Mouse (Mus musculus) heart, adult 2 months (tissue): ENCODE measurements at regions not wholly inside any gene's neighbourhood (a gene's known extent, or its start where the extent isn't known, plus 50 kb on each side); places are given as distances from the start of the nearest gene placed in this dataset.

ENCODE experiments used
- DNase-seq, 2 experiments: peaks; one replicate each; pipeline ENCODE4 v3.0.0; 2021
- H3K27ac ChIP-seq: fragments of 200-600 bp; 2 replicates; pipeline ENCODE4 v1.8.1; 2022
- H3K27me3 ChIP-seq: fragments of 200-500 bp; 2 replicates; pipeline ENCODE4 v1.6.1; 2012; ENCODE audit warnings: mild to moderate bottlenecking, low read length, inconsistent platforms, mixed read lengths; ENCODE audit not compliant: control insufficient read depth, insufficient read depth
- H3K36me3 ChIP-seq: fragments of 200-500 bp; 2 replicates; pipeline ENCODE4 v1.6.1; 2012; ENCODE audit warnings: low read length, inconsistent platforms; ENCODE audit not compliant: control insufficient read depth, insufficient read depth
- H3K4me1 ChIP-seq: fragments of 200-500 bp; 2 replicates; pipeline ENCODE4 v1.6.1; 2011; ENCODE audit warnings: low read length; ENCODE audit not compliant: control insufficient read depth, insufficient read depth
- H3K4me3 ChIP-seq: fragments of 200-600 bp; 2 replicates; pipeline ENCODE4 v1.8.1; 2022
- H3K79me2 ChIP-seq: fragments of 200-500 bp; replicated peaks from 2 replicates; pipeline ENCODE4 v1.6.1; 2012; ENCODE audit warnings: mild to moderate bottlenecking, inconsistent platforms, low read length, moderate library complexity, mixed read lengths; ENCODE audit not compliant: control insufficient read depth, insufficient read depth
- H3K9ac ChIP-seq: fragments of 200-500 bp; 2 replicates; pipeline ENCODE4 v1.6.1; 2012; ENCODE audit warnings: low read depth, mild to moderate bottlenecking, control low read depth, inconsistent platforms, low read length, mixed read lengths
- CTCF ChIP-seq: fragments of 200-600 bp; IDR thresholded peaks from 2 replicates; pipeline ENCODE4 v1.8.1; 2022; ENCODE audit warnings: antibody characterized with exemption, mild to moderate bottlenecking, moderate library complexity
- EP300 ChIP-seq: fragments of 200-500 bp; IDR thresholded peaks from 2 replicates; pipeline ENCODE4 v1.6.1; 2011; ENCODE audit warnings: low read depth, low read length, control low read depth; ENCODE audit not compliant: insufficient read depth
- POLR2A ChIP-seq: fragments of 200-500 bp; IDR thresholded peaks from 2 replicates; pipeline ENCODE4 v1.6.1; 2011; ENCODE audit warnings: mild to moderate bottlenecking, low read depth, low read length, control low read depth; ENCODE audit not compliant: insufficient read depth
- WGBS: fragments of 180-500 bp; shearing (Covaris S2); methylation state at CpG from one replicate; pipeline ENCODE4 v1.1.7; 2018; 5-methylcytosine and 5-hydroxymethylcytosine counted together
- intact Hi-C: fragments of 180-260 bp; cut with DNase I; formaldehyde crosslinking; loops from one replicate; pipeline ENCODE4 v1.15.1; 2025

DNA sequence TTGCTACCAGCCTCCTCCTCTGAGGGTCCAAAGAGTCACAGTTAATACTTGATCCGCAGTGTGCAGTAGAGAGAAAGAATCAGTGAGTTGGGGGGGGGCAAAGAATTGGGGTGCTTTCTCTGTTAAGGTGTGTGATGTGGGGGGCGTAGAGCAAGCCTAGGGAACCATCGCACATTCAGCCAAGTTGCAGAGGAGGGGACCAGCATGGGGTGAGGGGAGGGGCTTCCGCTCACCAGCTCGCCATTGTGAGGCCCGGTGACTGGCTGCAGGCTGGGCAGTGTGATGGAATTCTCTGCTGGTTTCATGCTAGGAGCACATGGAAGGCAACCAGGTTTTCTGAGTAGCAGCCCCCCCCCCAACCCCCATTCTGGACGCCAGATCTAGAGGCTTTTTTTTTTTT is 216.2 kb downstream of the Vrk1 start:
- Histone ChIP-seq H3K4me3 (no peak overlapping the region), H3K27ac (no peak overlapping the region), H3K36me3 (no peaks in the 10 kb centered on the region), H3K27me3 (no peaks in the 10 kb centered on the region), H3K79me2 (no peaks in the 10 kb centered on the region), H3K4me1 (no peaks in the 10 kb centered on the region), H3K9ac (no peak overlapping the region)
- no peak for DNase-seq
- 47% methylated on average over 7 of the region's 7 CpGs for WGBS
- no peak for TF ChIP-seq CTCF
- TF ChIP-seq EP300, result no peak
- TF ChIP-seq POLR2A, result no peak
- intact Hi-C loops, result no loop called here

DNA sequence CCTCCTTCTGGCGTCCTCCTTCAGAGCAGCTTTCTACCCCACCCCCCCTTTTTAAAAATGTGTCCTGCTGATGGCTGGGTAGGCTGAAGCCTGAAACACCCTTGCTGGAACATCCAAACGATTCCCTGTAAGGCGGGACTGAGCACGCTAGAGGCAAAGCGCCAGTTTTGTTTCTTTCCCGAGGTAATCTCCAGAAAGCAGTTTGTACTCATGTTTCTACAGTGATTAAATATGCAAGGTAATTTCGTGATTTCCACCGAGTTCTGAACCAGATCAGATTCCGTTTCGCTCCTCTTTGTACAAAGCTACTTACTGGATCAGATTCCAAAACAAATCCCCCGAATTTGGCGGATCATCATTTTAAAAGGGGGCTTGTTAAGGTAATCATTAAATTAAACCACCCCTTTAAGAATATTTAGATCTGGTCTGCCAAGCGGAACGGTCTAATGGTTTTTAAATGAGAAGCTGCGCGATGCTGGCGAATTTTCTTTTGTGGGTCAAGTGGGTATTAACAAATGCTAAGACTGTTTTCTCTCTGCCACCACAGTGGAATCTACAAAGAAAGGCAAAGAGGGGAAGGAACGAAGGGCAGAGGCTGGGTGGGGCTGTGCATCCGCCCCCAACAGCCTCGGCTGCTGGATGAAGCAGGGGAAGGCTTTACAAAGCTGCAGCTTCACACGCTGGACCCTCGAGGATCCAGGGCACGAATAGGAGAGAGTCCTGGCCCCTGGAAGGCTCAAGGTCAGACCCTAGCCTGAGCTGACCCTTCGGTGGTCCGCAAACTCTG is 216.9 kb downstream of the Vrk1 start:
- Histone ChIP-seq H3K4me1 (no peaks in the 10 kb centered on the region), H3K27ac (no peak overlapping the region), H3K27me3 (no peaks in the 10 kb centered on the region), H3K79me2 (no peaks in the 10 kb centered on the region), H3K36me3 (no peaks in the 10 kb centered on the region), H3K4me3 (no peak overlapping the region), H3K9ac (no peak overlapping the region)
- 34% methylated on average over 25 of the region's 25 CpGs for WGBS
- TF ChIP-seq CTCF (no peak), EP300 (no peak), POLR2A (no peak)
- intact Hi-C loops, result no loop called here
- no peak for DNase-seq

DNA sequence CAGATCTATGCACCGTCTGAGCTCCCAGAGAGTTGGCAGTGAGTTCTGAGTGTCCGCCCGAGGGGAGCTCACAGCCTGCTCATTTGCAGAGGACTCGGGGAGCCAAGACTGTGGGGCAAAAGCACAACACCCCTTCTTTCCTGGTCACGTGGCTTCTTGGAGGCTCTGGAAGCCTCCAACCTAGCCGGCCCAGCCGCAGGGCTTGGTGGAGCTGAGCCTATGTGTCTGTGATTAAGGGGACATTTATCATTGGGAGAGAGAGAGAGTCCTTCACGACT is 217.5 kb downstream of the Vrk1 start:
- Histone ChIP-seq H3K36me3 (no peaks in the 10 kb centered on the region), H3K4me3 (no peak overlapping the region), H3K27me3 (no peaks in the 10 kb centered on the region), H3K9ac (no peak overlapping the region), H3K27ac (no peak overlapping the region), H3K79me2 (no peaks in the 10 kb centered on the region), H3K4me1 (no peaks in the 10 kb centered on the region)
- intact Hi-C loops, result no loop called here
- WGBS, result 36% methylated on average over 8 of the region's 8 CpGs
- DNase-seq, result no peak
- TF ChIP-seq CTCF (no peak), EP300 (no peak), POLR2A (no peak)

DNA sequence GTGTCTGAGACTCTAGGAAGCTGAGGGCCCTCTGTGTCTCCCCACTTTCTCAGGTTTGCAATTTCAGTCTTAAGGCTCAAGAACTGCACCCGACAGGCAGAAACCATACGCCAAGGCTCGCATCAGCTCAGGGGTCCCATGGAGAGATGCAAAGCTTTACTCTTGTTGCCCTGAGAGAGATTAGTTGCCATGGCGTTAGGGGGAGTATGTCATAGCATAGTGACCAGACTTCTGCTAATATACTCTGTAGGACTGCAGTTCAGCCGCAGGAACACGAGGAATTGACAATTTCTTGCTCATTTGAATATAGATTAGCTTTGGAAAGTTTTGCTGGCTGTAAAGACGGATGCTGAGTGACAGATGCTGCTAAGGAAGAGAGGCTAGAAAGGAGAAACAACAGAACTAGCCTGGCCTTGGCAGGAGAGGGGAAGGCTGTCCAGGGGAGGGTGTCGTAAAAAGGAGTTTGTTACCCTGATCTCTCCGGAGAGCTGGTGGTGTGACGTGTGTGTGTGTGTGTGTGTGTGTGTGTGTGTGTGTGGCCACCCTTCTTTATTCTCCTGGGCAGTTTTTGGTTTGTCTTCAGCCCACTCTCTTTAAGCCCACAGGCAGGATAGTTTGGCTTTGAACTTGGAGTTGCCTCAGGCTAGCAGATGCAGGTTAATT is 235.3 kb downstream of the Vrk1 start:
- H3K9ac ChIP-seq, result no peak overlapping the region
- H3K4me1 ChIP-seq, result no peaks in the 10 kb centered on the region
- no peak for DNase-seq
- no peaks in the 10 kb centered on the region for H3K79me2 ChIP-seq
- no peaks in the 10 kb centered on the region for H3K27me3 ChIP-seq
- no peak overlapping the region for H3K27ac ChIP-seq
- no peak for TF ChIP-seq CTCF
- no peaks in the 10 kb centered on the region for H3K36me3 ChIP-seq
- H3K4me3 ChIP-seq, result no peak overlapping the region
- 67% methylated on average over 10 of the region's 10 CpGs for WGBS
- intact Hi-C loops, result no loop called here

DNA sequence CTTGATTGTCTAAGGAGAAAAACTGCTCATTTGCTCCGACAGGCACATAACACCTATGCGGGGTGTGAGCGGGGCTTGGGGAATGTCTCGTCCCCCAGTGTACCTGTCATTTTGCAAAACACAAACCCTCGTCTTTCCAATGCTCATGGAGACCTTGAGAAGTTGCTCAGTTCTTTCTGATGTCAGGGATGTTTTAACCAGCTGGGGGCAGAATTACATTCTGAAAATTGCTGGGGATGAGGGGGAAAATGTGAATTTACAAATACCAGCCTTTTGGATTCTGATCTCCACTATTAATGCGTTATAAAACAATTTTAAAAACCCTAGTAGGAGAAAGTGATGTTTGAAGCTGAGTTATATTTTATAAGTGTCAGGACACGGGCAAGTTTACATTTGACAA is 263.6 kb downstream of the Vrk1 start:
- intact Hi-C loops, result no loop called here
- WGBS, result 73% methylated on average over 7 of the region's 7 CpGs
- Histone ChIP-seq H3K4me3 (no peak overlapping the region), H3K36me3 (no peaks in the 10 kb centered on the region), H3K4me1 (no peaks in the 10 kb centered on the region), H3K27me3 (no peaks in the 10 kb centered on the region), H3K79me2 (no peaks in the 10 kb centered on the region), H3K9ac (no peak overlapping the region), H3K27ac (no peak overlapping the region)
- no peak for DNase-seq
- no peak for TF ChIP-seq POLR2A
- no peak for TF ChIP-seq EP300
- no peak for TF ChIP-seq CTCF

DNA sequence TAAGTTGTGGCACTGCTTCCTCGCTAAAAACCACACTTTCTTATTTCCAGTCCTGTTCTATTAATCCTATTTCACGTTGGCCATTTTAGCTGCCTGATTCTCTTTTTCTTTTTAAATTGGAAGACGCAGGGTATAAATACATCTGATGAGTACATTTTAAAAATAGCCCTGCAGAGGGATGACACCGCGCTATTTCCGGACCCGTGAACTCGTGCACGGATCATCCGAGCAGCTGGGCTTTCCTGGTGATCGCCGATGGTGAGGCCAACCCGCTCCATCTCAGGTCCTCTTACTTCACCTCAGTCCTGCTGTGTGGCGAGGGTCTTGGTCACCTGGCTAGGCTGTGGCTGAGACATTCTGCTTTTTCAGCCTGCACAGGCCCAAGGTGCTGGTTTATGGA is 267.9 kb downstream of the Vrk1 start:
- Histone ChIP-seq H3K4me1 (no peaks in the 10 kb centered on the region), H3K9ac (no peak overlapping the region), H3K79me2 (no peaks in the 10 kb centered on the region), H3K27ac (no peak overlapping the region), H3K27me3 (no peaks in the 10 kb centered on the region), H3K4me3 (no peak overlapping the region), H3K36me3 (no peaks in the 10 kb centered on the region)
- peak in 1 of 2 experiments; percentile 11 for DNase-seq
- 64% methylated on average over 14 of the region's 14 CpGs for WGBS
- intact Hi-C loops, result no loop called here
- TF ChIP-seq EP300 (no peak), CTCF (no peak), POLR2A (no peak)
